Mouse (Mus musculus) olfactory bulb, adult 2 months (tissue): ENCODE measurements around the gene Gm43064. TPM values are rescaled to one million over a fixed set of nuclear protein-coding genes. Genes with fewer than 3 reads are reported as not detected.
A peak's percentile ranks its signal among the peaks of the same experiment; 100 is the strongest.
"Not testable (repeated sequence)": the region's sequence is repeated elsewhere in the genome, so short reads cannot be mapped to it uniquely, and the experiment has no call there.

Experiments
- H3K27ac ChIP-seq: fragments of 200-500 bp; 2 replicates; pipeline ENCODE4 v1.5.1; 2012; ENCODE audit warnings: low read depth, low read length; ENCODE audit not compliant: insufficient read depth
- H3K4me1 ChIP-seq: fragments of 200-500 bp; 2 replicates; pipeline ENCODE4 v1.6.1; 2012; ENCODE audit warnings: low read length; ENCODE audit not compliant: control insufficient read depth, insufficient read depth
- H3K4me3 ChIP-seq: fragments of 200-500 bp; 2 replicates; pipeline ENCODE4 v1.5.1; 2012; ENCODE audit warnings: mild to moderate bottlenecking, low read depth, low read length, moderate library complexity; ENCODE audit not compliant: insufficient read depth
- CTCF ChIP-seq: fragments of 200-500 bp; IDR thresholded peaks from 2 replicates; pipeline ENCODE4 v1.5.1; 2012; ENCODE audit warnings: low read depth, mild to moderate bottlenecking, low read length, moderate library complexity; ENCODE audit not compliant: insufficient read depth
- POLR2A ChIP-seq: fragments of 200-500 bp; IDR thresholded peaks from 2 replicates; pipeline ENCODE4 v1.6.1; 2012; ENCODE audit warnings: mild to moderate bottlenecking, low read depth, low read length, moderate library complexity; ENCODE audit not compliant: insufficient read depth
- WGBS: fragments of 180-500 bp; shearing (Covaris S2); methylation state at CpG from one replicate; pipeline ENCODE4 v1.1.7; 2018; 5-methylcytosine and 5-hydroxymethylcytosine counted together
- polyA plus RNA-seq: library from polyadenylated mRNA; stranded (reverse); fragments of >200 nt; gene quantifications from 2 replicates; pipeline ENCODE4 v1.2.4, GENCODE M21; 2012; ENCODE audit warnings: low replicate concordance; ENCODE audit not compliant: missing spikeins, insufficient read depth, insufficient read length

Gm43064 gene
- polyA plus RNA-seq, 1 experiment, result not detected

- H3K27ac ChIP-seq, result no peak overlapping the region
- H3K4me1 ChIP-seq, result peaks cover 13% of the 10 kb centered on the region
- H3K4me3 ChIP-seq, result no peak overlapping the region
- TF ChIP-seq CTCF (no peak), POLR2A (no peak)
- WGBS, result 94% methylated on average over 3 of the region's 3 CpGs
Observed at GRCm38 (mm10) chr3:103780271-103780670, 29.1 kb upstream of the Gm43064 start.

- TF ChIP-seq CTCF, result no peak
- no peak for TF ChIP-seq POLR2A
- no peak overlapping the region for H3K27ac ChIP-seq
- peaks cover 13% of the 10 kb centered on the region for H3K4me1 ChIP-seq
- no peak overlapping the region for H3K4me3 ChIP-seq
- WGBS, result 59% methylated on average over 5 of the region's 5 CpGs
Observed at GRCm38 (mm10) chr3:103780777-103781176, 28.6 kb upstream of the Gm43064 start.

- no peak overlapping the region for H3K27ac ChIP-seq
- H3K4me1 ChIP-seq, result peaks cover 8% of the 10 kb centered on the region
- 89% methylated on average over 4 of the region's 4 CpGs for WGBS
- H3K4me3 ChIP-seq, result no peak overlapping the region
- TF ChIP-seq POLR2A (no peak), CTCF (no peak)
Observed at GRCm38 (mm10) chr3:103782844-103783609, 26.3 kb upstream of the Gm43064 start.

- 0 out of 2 replicates have a peak, but pooled peaks cover 2% of the 10 kb centered on the region for H3K4me1 ChIP-seq
- H3K4me3 ChIP-seq, result no peak overlapping the region
- H3K27ac ChIP-seq, result no peak overlapping the region
- 62% methylated on average over 7 of the region's 7 CpGs for WGBS
- no peak for TF ChIP-seq CTCF
Observed at GRCm38 (mm10) chr3:103787225-103787624, 22.1 kb upstream of the Gm43064 start.

- no peak overlapping the region for H3K4me3 ChIP-seq
- TF ChIP-seq POLR2A (no peak), CTCF (no peak)
Observed at GRCm38 (mm10) chr3:103789096-103789495, 20.3 kb upstream of the Gm43064 start.

GRCm38 (mm10) chr3:103789891-103790345, 19.5 kb upstream of the Gm43064 start:
- Histone ChIP-seq H3K4me3 (peak overlapping the region; percentile 65), H3K27ac (peak overlapping the region; percentile 59; the same call in 1 of the 2 replicates), H3K4me1 (0 out of 2 replicates have a peak, but pooled peaks cover 2% of the 10 kb centered on the region)
- WGBS, result 0% methylated on average over 14 of the region's 14 CpGs
- TF ChIP-seq CTCF (no peak), POLR2A (no peak)

More at GRCm38 (mm10) chr3:103789096-103789495, 20.3 kb upstream of the Gm43064 start:
- peak overlapping the region; percentile 48; the same call in 1 of the 2 replicates for H3K27ac ChIP-seq
- H3K4me1 ChIP-seq, result 0 out of 2 replicates have a peak, but pooled peaks cover 2% of the 10 kb centered on the region
- 69% methylated on average over 7 of the region's 7 CpGs for WGBS

- under 1% methylated on average over 61 of the region's 61 CpGs for WGBS
- TF ChIP-seq CTCF (no peak), POLR2A (no peak)
- 0 out of 2 replicates have a peak, but pooled peaks cover 2% of the 10 kb centered on the region for H3K4me1 ChIP-seq
Observed at GRCm38 (mm10) chr3:103790346-103791145, 18.8 kb upstream of the Gm43064 start.

GRCm38 (mm10) chr3:103791230-103792110, 17.9 kb upstream of the Gm43064 start, which contains the start of gene Hipk1:
TSS of gene Hipk1 (minus strand) at chr3:103791563.
- TF ChIP-seq CTCF, result no peak
- peak; percentile 81 for TF ChIP-seq POLR2A
- H3K4me1 ChIP-seq, result 0 out of 2 replicates have a peak, but pooled peaks cover 2% of the 10 kb centered on the region
- 8% methylated on average over 49 of the region's 49 CpGs for WGBS
- H3K4me3 ChIP-seq, result peak within 1 kb of the TSS; percentile 65
- peak within 1 kb of the TSS; percentile 96 for H3K27ac ChIP-seq

More at GRCm38 (mm10) chr3:103790346-103791145, 18.8 kb upstream of the Gm43064 start:
- peak overlapping the region; percentile 59 for H3K27ac ChIP-seq
- H3K4me3 ChIP-seq, result peak overlapping the region; percentile 65

GRCm38 (mm10) chr3:103792111-103792406, 17.3 kb upstream of the Gm43064 start:
- H3K4me1 ChIP-seq, H3K27ac ChIP-seq, H3K4me3 ChIP-seq: not testable (repeated sequence)
- WGBS, result 81% methylated on average over 5 of the region's 5 CpGs
